Mouse (Mus musculus): ENCODE data around the gene Tmem243.

- TF ChIP-seq CTCF (IDR thresholded peaks at IDR 0.05; ENCODE audit: low read depth, low read length) (peak; percentile 78), EP300 (IDR thresholded peaks at IDR 0.05; ENCODE audit: insufficient read depth, low read depth, low read length) (no peak), POLR2A (IDR thresholded peaks at IDR 0.05; ENCODE audit: insufficient read depth, low read length) (no peak)
Observed at GRCm38 (mm10) chr5:9111759-9112158, 11.3 kb downstream of the Tmem243 start.
